ENCODE assay signal across 20 mouse cellular contexts in genomic region chr11:90722304-90722703, GRCm38 (mm10). TPM values are rescaled to one million over a fixed set of nuclear protein-coding genes. Genes with fewer than 3 reads are reported as not detected.
DNase-seq lines count a peak whose midpoint lies in the region; ATAC-seq and TF ChIP-seq lines count a peak whose summit lies in the region.
"Had no signal": no experiment of that assay in that cellular context is flagged by ENCODE, and none has a peak within 500 bp of the region (broad histone marks: within the 10 kb centered on the region; RNA-seq: fewer than 3 reads in every experiment).

No protein-coding gene starts in this region.

- H3K36me3 ChIP-seq in hindbrain, embryonic 12.5 days, result no peaks in the 10 kb centered on the region
- no peaks in the 10 kb centered on the region for H3K36me3 ChIP-seq in hindbrain, embryonic 16.5 days (ENCODE audit: control insufficient read depth, insufficient read depth, low read length)
- H3K36me3 ChIP-seq in midbrain, embryonic 12.5 days, result no peaks in the 10 kb centered on the region
- H3K36me3 ChIP-seq in midbrain, embryonic 10.5 days, result no peaks in the 10 kb centered on the region
- H3K36me3 ChIP-seq in neural tube, embryonic 13.5 days, result no peaks in the 10 kb centered on the region
- H3K36me3 ChIP-seq in neural tube, embryonic 15.5 days, result no peaks in the 10 kb centered on the region
- H3K36me3 ChIP-seq in lung, postnatal 0 days (ENCODE audit: insufficient read depth, low read length), result no peaks in the 10 kb centered on the region
- H3K36me3 ChIP-seq: embryonic facial prominence, embryonic 13.5 days; forebrain, embryonic 12.5 days; heart, embryonic 12.5 days; hindbrain, embryonic 15.5 days had no signal

- no peak for DNase-seq in midbrain, embryonic 10.5 days (ENCODE audit: low spot score)
- peak; percentile 25 for DNase-seq in mesoderm, embryonic 11.5 days (ENCODE audit: low read depth, low spot score)
- no peak for DNase-seq in lung, postnatal 0 days (ENCODE audit: low spot score)
- DNase-seq: adrenal gland, postnatal 14 days; cerebellum, adult 18-20 months; cerebellum, adult 9-11 months; cerebellum, postnatal 36 days; gastrocnemius, adult 2 months; gastrocnemius, postnatal 25 days had no signal

- H3K4me1 ChIP-seq in hindbrain, embryonic 12.5 days, result 0 out of 2 replicates have a peak, but pooled peaks cover 2% of the 10 kb centered on the region
- H3K4me1 ChIP-seq in hindbrain, embryonic 16.5 days (ENCODE audit: control insufficient read depth, insufficient read depth, low read depth, low read length), result no peaks in the 10 kb centered on the region
- no peaks in the 10 kb centered on the region for H3K4me1 ChIP-seq in midbrain, embryonic 12.5 days
- H3K4me1 ChIP-seq in midbrain, embryonic 10.5 days, result no peaks in the 10 kb centered on the region
- peaks cover 9% of the 10 kb centered on the region for H3K4me1 ChIP-seq in neural tube, embryonic 13.5 days (replicated peaks)
- peaks cover 5% of the 10 kb centered on the region for H3K4me1 ChIP-seq in neural tube, embryonic 15.5 days
- no peaks in the 10 kb centered on the region for H3K4me1 ChIP-seq in lung, postnatal 0 days (ENCODE audit: insufficient read depth, low read depth, low read length)
- H3K4me1 ChIP-seq: embryonic facial prominence, embryonic 13.5 days; forebrain, embryonic 12.5 days had no signal

- H3K9ac ChIP-seq in hindbrain, embryonic 12.5 days, result no peak overlapping the region
- no peak overlapping the region for H3K9ac ChIP-seq in hindbrain, embryonic 16.5 days (ENCODE audit: low read depth, low read length)
- H3K9ac ChIP-seq in midbrain, embryonic 12.5 days (replicated peaks), result no peak overlapping the region
- no peak overlapping the region for H3K9ac ChIP-seq in neural tube, embryonic 13.5 days
- no peak overlapping the region for H3K9ac ChIP-seq in neural tube, embryonic 15.5 days (replicated peaks)
- H3K9ac ChIP-seq in lung, postnatal 0 days (replicated peaks; ENCODE audit: low read depth), result no peak overlapping the region
- H3K9ac ChIP-seq: embryonic facial prominence, embryonic 13.5 days; forebrain, embryonic 12.5 days; heart, embryonic 12.5 days; hindbrain, embryonic 15.5 days had no signal

- H3K9me3 ChIP-seq in hindbrain, embryonic 12.5 days (replicated peaks), result no peaks in the 10 kb centered on the region
- no peaks in the 10 kb centered on the region for H3K9me3 ChIP-seq in hindbrain, embryonic 16.5 days (ENCODE audit: control insufficient read depth, low read length)
- H3K9me3 ChIP-seq in midbrain, embryonic 12.5 days, result no peaks in the 10 kb centered on the region
- H3K9me3 ChIP-seq in midbrain, embryonic 10.5 days (replicated peaks), result no peaks in the 10 kb centered on the region
- H3K9me3 ChIP-seq in neural tube, embryonic 13.5 days, result no peaks in the 10 kb centered on the region
- H3K9me3 ChIP-seq in neural tube, embryonic 15.5 days (replicated peaks), result no peaks in the 10 kb centered on the region
- no peaks in the 10 kb centered on the region for H3K9me3 ChIP-seq in lung, postnatal 0 days (ENCODE audit: low read length)
- H3K9me3 ChIP-seq: embryonic facial prominence, embryonic 13.5 days; forebrain, embryonic 12.5 days; heart, embryonic 12.5 days; hindbrain, embryonic 15.5 days had no signal

- no peak overlapping the region for H3K4me2 ChIP-seq in hindbrain, embryonic 12.5 days (replicated peaks)
- H3K4me2 ChIP-seq in hindbrain, embryonic 16.5 days (ENCODE audit: low read length), result no peak overlapping the region
- no peak overlapping the region for H3K4me2 ChIP-seq in midbrain, embryonic 12.5 days (replicated peaks)
- no peak overlapping the region for H3K4me2 ChIP-seq in neural tube, embryonic 13.5 days
- no peak overlapping the region for H3K4me2 ChIP-seq in neural tube, embryonic 15.5 days
- no peak overlapping the region for H3K4me2 ChIP-seq in lung, postnatal 0 days (replicated peaks; ENCODE audit: low read depth, low read length)
- H3K4me2 ChIP-seq: embryonic facial prominence, embryonic 13.5 days; forebrain, embryonic 12.5 days; heart, embryonic 12.5 days; hindbrain, embryonic 15.5 days had no signal

- ATAC-seq in hindbrain, embryonic 12.5 days (ENCODE audit: low FRiP score), result peak; percentile 88
- no peak for ATAC-seq in hindbrain, embryonic 16.5 days
- peak; percentile 79 for ATAC-seq in midbrain, embryonic 12.5 days (ENCODE audit: low FRiP score, low read depth)
- ATAC-seq in neural tube, embryonic 13.5 days (ENCODE audit: low read depth), result peak; percentile 43; the same call in 1 of the 2 replicates
- ATAC-seq in neural tube, embryonic 15.5 days (ENCODE audit: low FRiP score), result no peak
- no peak for ATAC-seq in lung, postnatal 0 days
- ATAC-seq: activated CD4-positive, CD25-positive, alpha-beta regulatory T cell, adult 4 months; Patski had no signal

- 39% methylated on average over 3 of the region's 3 CpGs for WGBS in hindbrain, embryonic 12.5 days
- WGBS in hindbrain, embryonic 16.5 days, result 35% methylated on average over 3 of the region's 3 CpGs
- WGBS in midbrain, embryonic 12.5 days, result 34% methylated on average over 3 of the region's 3 CpGs
- 73% methylated on average over 3 of the region's 3 CpGs for WGBS in midbrain, embryonic 10.5 days
- 32% methylated on average over 3 of the region's 3 CpGs for WGBS in neural tube, embryonic 13.5 days
- 29% methylated on average over 3 of the region's 3 CpGs for WGBS in neural tube, embryonic 15.5 days
- WGBS in lung, postnatal 0 days, result 63% methylated on average over 3 of the region's 3 CpGs

- H3K27me3 ChIP-seq in hindbrain, embryonic 12.5 days, result 0 out of 2 replicates have a peak, but pooled peaks cover 2% of the 10 kb centered on the region
- no peaks in the 10 kb centered on the region for H3K27me3 ChIP-seq in hindbrain, embryonic 16.5 days (replicated peaks; ENCODE audit: control insufficient read depth, insufficient read depth, low read length)
- no peaks in the 10 kb centered on the region for H3K27me3 ChIP-seq in midbrain, embryonic 12.5 days
- H3K27me3 ChIP-seq in midbrain, embryonic 10.5 days (ENCODE audit: low read depth, poor library complexity, severe bottlenecking), result no peaks in the 10 kb centered on the region
- no peaks in the 10 kb centered on the region for H3K27me3 ChIP-seq in neural tube, embryonic 13.5 days
- no peaks in the 10 kb centered on the region for H3K27me3 ChIP-seq in neural tube, embryonic 15.5 days (replicated peaks)
- H3K27me3 ChIP-seq in lung, postnatal 0 days (replicated peaks; ENCODE audit: insufficient read depth, low read length), result no peaks in the 10 kb centered on the region
- H3K27me3 ChIP-seq: embryonic facial prominence, embryonic 13.5 days; forebrain, embryonic 12.5 days; heart, embryonic 12.5 days; hindbrain, embryonic 15.5 days had no signal

- no peak overlapping the region for H3K27ac ChIP-seq in hindbrain, embryonic 12.5 days
- no peak overlapping the region for H3K27ac ChIP-seq in hindbrain, embryonic 16.5 days (ENCODE audit: low read depth, low read length)
- H3K27ac ChIP-seq in midbrain, embryonic 12.5 days (replicated peaks), result no peak overlapping the region
- no peak overlapping the region for H3K27ac ChIP-seq in midbrain, embryonic 10.5 days (replicated peaks)
- 0 out of 2 replicates have a peak overlapping the region, but pooled peaks have one; percentile 14 for H3K27ac ChIP-seq in neural tube, embryonic 13.5 days (replicated peaks)
- no peak overlapping the region for H3K27ac ChIP-seq in neural tube, embryonic 15.5 days (replicated peaks)
- H3K27ac ChIP-seq in lung, postnatal 0 days (ENCODE audit: low read length), result no peak overlapping the region
- H3K27ac ChIP-seq: embryonic facial prominence, embryonic 13.5 days; forebrain, embryonic 12.5 days; gastrocnemius, adult 2 months; hindbrain, embryonic 15.5 days had no signal

- H3K4me3 ChIP-seq in hindbrain, embryonic 12.5 days, result no peak overlapping the region
- no peak overlapping the region for H3K4me3 ChIP-seq in hindbrain, embryonic 16.5 days (ENCODE audit: low read length)
- no peak overlapping the region for H3K4me3 ChIP-seq in midbrain, embryonic 12.5 days
- no peak overlapping the region for H3K4me3 ChIP-seq in midbrain, embryonic 10.5 days
- H3K4me3 ChIP-seq in neural tube, embryonic 13.5 days, result no peak overlapping the region
- no peak overlapping the region for H3K4me3 ChIP-seq in neural tube, embryonic 15.5 days (replicated peaks)
- H3K4me3 ChIP-seq in lung, postnatal 0 days (ENCODE audit: low read depth, low read length), result no peak overlapping the region
- H3K4me3 ChIP-seq: embryonic facial prominence, embryonic 13.5 days; forebrain, embryonic 12.5 days; gastrocnemius, adult 2 months; heart, embryonic 12.5 days; hindbrain, embryonic 15.5 days had no signal

- TF ChIP-seq CTCF in lung, postnatal 0 days (IDR thresholded peaks at IDR 0.05), result no peak

- no peak for TF ChIP-seq EP300 in lung, postnatal 0 days (IDR thresholded peaks at IDR 0.05)

RNA-seq across cellular contexts. Expression of gene Tom1l1, which starts 34.1 kb away (rescaled TPM):
- polyA plus RNA-seq in hindbrain, embryonic 12.5 days (2016; fragmentation: Nextera tagmentation; extraction: Ambion mirVana), result 15.5 and 17.0 TPM in 2 replicates
- polyA plus RNA-seq in hindbrain, embryonic 16.5 days (2015; fragmentation: Nextera tagmentation; extraction: Ambion mirVana), result 26.1 and 26.5 TPM in 2 replicates
- 14.3 and 14.8 TPM in 2 replicates for polyA plus RNA-seq in midbrain, embryonic 12.5 days (2016; fragmentation: Nextera tagmentation; extraction: Ambion mirVana)
- polyA plus RNA-seq in midbrain, embryonic 10.5 days (2016; fragmentation: Nextera tagmentation; extraction: Ambion mirVana), result 17.7 and 20.8 TPM in 2 replicates
- 20.7 and 21.4 TPM in 2 replicates for polyA plus RNA-seq in neural tube, embryonic 13.5 days (2015; fragmentation: Nextera tagmentation; extraction: Ambion mirVana)
- polyA plus RNA-seq in neural tube, embryonic 15.5 days (2015; fragmentation: Nextera tagmentation; extraction: Ambion mirVana), result 24.5 and 30.1 TPM in 2 replicates
- polyA plus RNA-seq in lung, postnatal 0 days (2015; fragmentation: Nextera tagmentation; extraction: Ambion mirVana), result 31.9 and 32.5 TPM in 2 replicates

Comparison
In these comparisons a context has a peak if more than half of its experiments do, and no peak if none do; other contexts are left out.
1. ATAC-seq: peak in hindbrain, embryonic 12.5 days (single experiment), midbrain, embryonic 12.5 days (single experiment) and neural tube, embryonic 13.5 days (single experiment); none in hindbrain, embryonic 16.5 days (single experiment), neural tube, embryonic 15.5 days (single experiment) and lung, postnatal 0 days (single experiment).